Mouse (Mus musculus) limb, embryonic 14.5 days (tissue): ENCODE data around the gene Nup50. TPM values are rescaled to one million over a fixed set of nuclear protein-coding genes. Genes with fewer than 3 reads are reported as not detected.

Experiments
- ATAC-seq: fragments of 200-750 bp; cut with Nextera tagmentation; 2 replicates; pipeline ENCODE4 v1.8.0; 2017; ENCODE audit warnings: low read depth, moderate number of reproducible peaks, moderate TSS enrichment; ENCODE audit not compliant: low FRiP score
- DNase-seq: peaks from one replicate; pipeline ENCODE4 v3.0.0-alpha.2; 2015; ENCODE audit warnings: low spot score
- H3K27ac ChIP-seq: fragments of 300-500 bp; sonication (generic); replicated peaks from 2 replicates; pipeline ENCODE4 v1.5.1; 2014; ENCODE audit warnings: low read depth, mild to moderate bottlenecking, low read length, moderate library complexity, mixed read lengths
- H3K27me3 ChIP-seq: fragments of 300-500 bp; sonication (generic); 2 replicates; pipeline ENCODE4 v1.6.1; 2014; ENCODE audit warnings: low read length, mixed read lengths; ENCODE audit not compliant: control insufficient read depth, insufficient read depth
- H3K36me3 ChIP-seq: fragments of 300-500 bp; sonication (generic); 2 replicates; pipeline ENCODE4 v1.6.1; 2014; ENCODE audit warnings: mild to moderate bottlenecking, low read length, moderate library complexity, mixed read lengths; ENCODE audit not compliant: control insufficient read depth, insufficient read depth
- H3K4me1 ChIP-seq: fragments of 300-500 bp; sonication (generic); 2 replicates; pipeline ENCODE4 v1.6.1; 2014; ENCODE audit warnings: antibody characterized with exemption, low read length, mixed read lengths; ENCODE audit not compliant: control insufficient read depth, insufficient read depth
- H3K4me2 ChIP-seq: fragments of 300-500 bp; sonication (generic); replicated peaks from 2 replicates; pipeline ENCODE4 v1.6.1; 2014; ENCODE audit warnings: low read depth, mild to moderate bottlenecking, low read length, moderate library complexity; ENCODE audit not compliant: severe bottlenecking
- H3K4me3 ChIP-seq: fragments of 300-500 bp; sonication (generic); replicated peaks from 2 replicates; pipeline ENCODE4 v1.5.1; 2014; ENCODE audit warnings: low read length
- H3K9ac ChIP-seq: fragments of 300-500 bp; sonication (generic); 2 replicates; pipeline ENCODE4 v1.6.1; 2014; ENCODE audit warnings: mild to moderate bottlenecking, low read depth, low read length, moderate library complexity; ENCODE audit not compliant: severe bottlenecking
- H3K9me3 ChIP-seq: fragments of 300-500 bp; sonication (generic); 2 replicates; pipeline ENCODE4 v1.6.1; 2016; ENCODE audit warnings: low read length; ENCODE audit not compliant: control insufficient read depth
- POLR2A ChIP-seq: fragments of 200-500 bp; IDR thresholded peaks from 2 replicates; pipeline ENCODE4 v1.8.0; 2012; ENCODE audit warnings: inconsistent platforms, mild to moderate bottlenecking, moderate library complexity, borderline replicate concordance; ENCODE audit not compliant: insufficient read depth, insufficient read length; ENCODE audit errors: extremely low read depth
- WGBS: fragments of 180-500 bp; shearing (Covaris S2); extraction: QIAGEN DNeasy Blood & Tissue Kit; methylation state at CpG from one replicate; pipeline ENCODE4 v1.1.7; 2014; 5-methylcytosine and 5-hydroxymethylcytosine counted together
- polyA plus RNA-seq, 2 experiments: library from polyadenylated mRNA; depleted of rRNA in 1 of 2; stranded (reverse) in 1 of 2; unstranded in 1 of 2; fragments of >200 nt; fragmentation: Nextera tagmentation in 1 of 2; extraction: Ambion mirVana in 1 of 2; gene quantifications; 2 replicates each; pipeline versions ENCODE4 v1.2.1 to v1.2.3; 2012 to 2014

Gene Nup50
- polyA plus RNA-seq, 2 experiments, result 19.7 to 29.1 TPM

DNA sequence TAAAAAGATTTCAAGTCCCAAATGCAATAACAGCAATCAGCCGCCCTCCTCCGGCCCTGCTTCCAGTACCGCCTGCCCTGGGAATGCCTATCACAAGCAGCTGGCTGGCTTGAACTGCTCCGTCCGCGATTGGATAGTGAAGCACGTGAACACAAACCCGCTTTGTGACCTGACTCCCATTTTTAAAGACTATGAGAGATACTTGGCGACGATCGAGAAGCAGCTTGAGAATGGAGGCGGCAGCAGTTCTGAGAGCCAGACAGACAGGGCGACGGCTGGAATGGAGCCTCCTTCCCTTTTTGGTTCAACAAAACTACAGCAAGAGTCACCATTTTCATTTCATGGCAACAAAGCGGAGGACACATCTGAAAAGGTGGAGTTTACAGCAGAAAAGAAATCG, 11.7 kb downstream of the Nup50 start:
- no peak overlapping the region for H3K4me3 ChIP-seq
- ATAC-seq (no peak), DNase-seq (no peak)
- H3K4me2 ChIP-seq, result no peak overlapping the region
- no peaks in the 10 kb centered on the region for H3K4me1 ChIP-seq
- no peaks in the 10 kb centered on the region for H3K9me3 ChIP-seq
- no peak overlapping the region for H3K27ac ChIP-seq
- TF ChIP-seq POLR2A, result no peak
- H3K9ac ChIP-seq, result no peak overlapping the region
- H3K27me3 ChIP-seq, result no peaks in the 10 kb centered on the region
- H3K36me3 ChIP-seq, result peaks cover 99% of the 10 kb centered on the region
- 88% methylated on average over 16 of the region's 16 CpGs for WGBS

DNA sequence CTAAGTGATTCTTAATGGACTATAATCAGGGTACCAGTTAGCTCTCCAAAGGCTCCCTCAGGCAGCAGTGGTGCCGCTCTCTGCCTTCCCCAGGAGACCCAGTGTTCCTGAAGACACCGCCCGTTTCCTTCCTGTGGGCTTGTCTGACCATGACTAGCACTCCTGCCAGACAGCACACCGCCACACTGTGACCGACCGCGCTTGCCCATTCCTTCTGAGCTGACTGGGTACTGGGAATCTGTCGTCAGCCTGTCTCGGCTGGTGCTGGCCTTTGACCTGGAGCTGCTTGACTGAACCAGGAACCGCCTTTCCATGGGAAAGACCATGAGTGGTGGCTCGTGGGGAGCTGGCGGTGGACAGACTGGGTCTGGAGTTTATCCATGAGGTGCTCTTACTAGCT, 16.9 kb downstream of the Nup50 start:
- Histone ChIP-seq H3K9ac (no peak overlapping the region), H3K4me2 (no peak overlapping the region), H3K36me3 (peaks cover 77% of the 10 kb centered on the region), H3K4me1 (no peaks in the 10 kb centered on the region), H3K27me3 (no peaks in the 10 kb centered on the region), H3K4me3 (no peak overlapping the region), H3K9me3 (no peaks in the 10 kb centered on the region), H3K27ac (no peak overlapping the region)
- 86% methylated on average over 12 of the region's 12 CpGs for WGBS
- ATAC-seq (no peak), DNase-seq (no peak)
- no peak for TF ChIP-seq POLR2A

DNA sequence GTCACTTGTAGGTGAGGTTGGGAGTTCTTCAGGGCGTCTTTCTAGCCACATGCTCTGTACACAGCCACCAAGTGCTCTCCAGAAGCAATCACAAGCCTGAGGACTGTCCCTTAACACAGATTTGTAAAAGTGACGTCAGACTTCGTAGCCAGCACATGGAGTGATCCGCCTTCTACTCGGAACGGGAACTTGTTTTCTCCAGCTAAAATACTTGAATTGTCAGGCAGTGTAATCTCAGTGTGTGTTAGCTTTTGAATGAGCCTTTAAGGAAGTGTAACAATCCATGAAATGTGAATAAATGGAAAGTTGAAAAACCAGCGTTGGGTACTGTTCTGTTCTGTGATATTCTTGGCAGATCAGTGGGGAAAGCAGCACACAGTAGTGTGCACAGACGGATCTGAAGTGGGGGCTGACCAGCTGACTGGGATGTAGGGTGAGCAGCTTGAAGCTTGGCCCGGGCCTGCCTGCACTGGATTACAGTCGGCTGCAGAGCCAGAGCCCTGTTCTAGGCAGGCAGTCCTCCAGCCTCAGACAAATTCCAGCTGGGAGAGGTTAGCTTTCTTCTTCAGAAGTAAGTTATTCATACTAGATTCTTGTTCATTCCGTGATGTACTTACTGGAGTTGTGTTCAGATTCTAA, 19.6 kb downstream of the Nup50 start:
- DNase-seq (no peak), ATAC-seq (no peak)
- Histone ChIP-seq H3K36me3 (peaks cover 54% of the 10 kb centered on the region), H3K4me1 (no peaks in the 10 kb centered on the region), H3K9ac (no peak overlapping the region), H3K27me3 (no peaks in the 10 kb centered on the region), H3K9me3 (no peaks in the 10 kb centered on the region), H3K4me3 (no peak overlapping the region), H3K4me2 (no peak overlapping the region), H3K27ac (no peak overlapping the region)
- 75% methylated on average over 11 of the region's 11 CpGs for WGBS
- TF ChIP-seq POLR2A, result no peak

- WGBS, result 74% methylated on average over 5 of the region's 5 CpGs
- H3K9ac ChIP-seq, result no peak overlapping the region
- H3K27ac ChIP-seq, result no peak overlapping the region
- H3K4me1 ChIP-seq, result no peaks in the 10 kb centered on the region
- no peak overlapping the region for H3K4me3 ChIP-seq
- peaks cover 52% of the 10 kb centered on the region for H3K36me3 ChIP-seq
- no peak overlapping the region for H3K4me2 ChIP-seq
- ATAC-seq (no peak), DNase-seq (no peak)
- no peak for TF ChIP-seq POLR2A
- no peaks in the 10 kb centered on the region for H3K9me3 ChIP-seq
- H3K27me3 ChIP-seq, result no peaks in the 10 kb centered on the region
These were observed 21.1 kb downstream of the Nup50 start for GRCm38 (mm10) chr15:84944319-84944718.

GRCm38 (mm10) chr15:84948990-84949389, 25.8 kb downstream of the Nup50 start:
- no peaks in the 10 kb centered on the region for H3K27me3 ChIP-seq
- ATAC-seq, result no peak

More at GRCm38 (mm10) chr15:84948990-84949389, 25.8 kb downstream of the Nup50 start:
- Histone ChIP-seq H3K4me1 (no peaks in the 10 kb centered on the region), H3K9me3 (no peaks in the 10 kb centered on the region), H3K36me3 (peaks cover 61% of the 10 kb centered on the region), H3K4me2 (no peak overlapping the region), H3K27ac (no peak overlapping the region), H3K4me3 (no peak overlapping the region), H3K9ac (no peak overlapping the region)
- 91% methylated on average over 14 of the region's 14 CpGs for WGBS
- no peak for TF ChIP-seq POLR2A
- no peak for DNase-seq
